Mouse (Mus musculus) liver (tissue): ENCODE data around the gene Plg.
A peak's percentile ranks its signal among the peaks of the same experiment; 100 is the strongest.

Experiments
- DNase-seq: peaks from one replicate; pipeline ENCODE4 v3.0.0-alpha.2; 2020; ENCODE audit warnings: mixed read lengths

Gene Plg

GRCm38 (mm10) chr17:12455143-12455790, 76.9 kb downstream of the Plg start:
- DNase-seq: peak; percentile 53

- DNase-seq: no peak
Measured at GRCm38 (mm10) chr17:12461168-12461567, 82.8 kb downstream of the Plg start.

GRCm38 (mm10) chr17:12466501-12467000, 88.1 kb downstream of the Plg start:
- DNase-seq: no peak

GRCm38 (mm10) chr17:12467642-12468041, 89.2 kb downstream of the Plg start:
- DNase-seq: no peak

GRCm38 (mm10) chr17:12468745-12469144, 90.3 kb downstream of the Plg start:
- DNase-seq: no peak
